In genomic region chr15:97943356-97943755, GRCm38 (mm10) we compare ENCODE assay signal across 31 mouse cellular contexts. TPM values are rescaled to one million over a fixed set of nuclear protein-coding genes. Genes with fewer than 3 reads are reported as not detected.
A peak's percentile ranks its signal among the peaks of the same experiment; 100 is the strongest.
DNase-seq lines count a peak whose midpoint lies in the region; ATAC-seq lines count a peak whose summit lies in the region.
"Had no signal": no experiment of that assay in that cellular context is flagged by ENCODE, and none has a peak within 500 bp of the region (broad histone marks: within the 10 kb centered on the region; RNA-seq: fewer than 3 reads in every experiment).

No protein-coding gene starts in this region.

- ATAC-seq in intestine, embryonic 15.5 days: peak; percentile 80
- ATAC-seq in kidney, embryonic 15.5 days (replicated peaks; ENCODE audit: low FRiP score): peak; percentile 40; the same call in 1 of the 2 replicates
- ATAC-seq in frontal cortex, adult (ENCODE audit: low TSS enrichment): no peak
- ATAC-seq: inflammation-experienced regulatory T-cells, adult 6 months; liver, embryonic 12.5 days; midbrain, embryonic 13.5 days had no signal

- WGBS in intestine, embryonic 15.5 days: 78% methylated on average over 8 of the region's 8 CpGs
- 67% methylated on average over 8 of the region's 8 CpGs for WGBS in kidney, embryonic 15.5 days
- 89% methylated on average over 8 of the region's 8 CpGs for WGBS in hindbrain, embryonic 10.5 days

- no peaks in the 10 kb centered on the region for H3K27me3 ChIP-seq in intestine, embryonic 15.5 days (replicated peaks)
- no peaks in the 10 kb centered on the region for H3K27me3 ChIP-seq in kidney, embryonic 15.5 days
- no peaks in the 10 kb centered on the region for H3K27me3 ChIP-seq in hindbrain, embryonic 10.5 days (ENCODE audit: insufficient read depth, poor library complexity, severe bottlenecking)
- H3K27me3 ChIP-seq: embryonic facial prominence, embryonic 12.5 days; forebrain, embryonic 12.5 days; hindbrain, embryonic 12.5 days; limb, embryonic 13.5 days; midbrain, embryonic 13.5 days; neural tube, embryonic 12.5 days; stomach, embryonic 15.5 days had no signal

- peak; percentile 93 for DNase-seq in kidney, adult 11 months
- DNase-seq in kidney, postnatal 36 days: peak; percentile 87 to 91
- no peak for DNase-seq in hindbrain, embryonic 10.5 days (ENCODE audit: low spot score)
- no peak for DNase-seq in lung, postnatal 14 days
- DNase-seq: adrenal gland, adult 2 months; B cell, adult 2 months; cerebellum, adult 11-12 months; cerebellum, postnatal 14 days; gastrocnemius, adult 2 months; heart, postnatal 14 days; layer of hippocampus, postnatal 36 days; lung, adult 18-20 months; lung, postnatal 36 days; right cerebral cortex, postnatal 14 days; thymus, adult 2 months; thymus, postnatal 4 days had no signal

- no peak overlapping the region for H3K27ac ChIP-seq in intestine, embryonic 15.5 days
- peak overlapping the region; percentile 68 for H3K27ac ChIP-seq in kidney, embryonic 15.5 days
- no peak overlapping the region for H3K27ac ChIP-seq in hindbrain, embryonic 10.5 days
- H3K27ac ChIP-seq: embryonic facial prominence, embryonic 12.5 days; forebrain, embryonic 12.5 days; gastrocnemius, adult 2 months; heart, embryonic 13.5 days; hindbrain, embryonic 12.5 days; limb, embryonic 13.5 days; liver, embryonic 12.5 days; midbrain, embryonic 13.5 days; neural tube, embryonic 12.5 days; stomach, embryonic 15.5 days had no signal

- H3K9me3 ChIP-seq in intestine, embryonic 15.5 days: no peaks in the 10 kb centered on the region
- no peaks in the 10 kb centered on the region for H3K9me3 ChIP-seq in kidney, embryonic 15.5 days (replicated peaks)
- H3K9me3 ChIP-seq in hindbrain, embryonic 10.5 days: no peaks in the 10 kb centered on the region
- H3K9me3 ChIP-seq: embryonic facial prominence, embryonic 12.5 days; forebrain, embryonic 12.5 days; G1E; heart, embryonic 13.5 days; hindbrain, embryonic 12.5 days; limb, embryonic 13.5 days; liver, embryonic 12.5 days; midbrain, embryonic 13.5 days; neural tube, embryonic 12.5 days; stomach, embryonic 15.5 days had no signal

- H3K4me3 ChIP-seq in intestine, embryonic 15.5 days (replicated peaks): no peak overlapping the region
- no peak overlapping the region for H3K4me3 ChIP-seq in kidney, embryonic 15.5 days (replicated peaks)
- no peak overlapping the region for H3K4me3 ChIP-seq in hindbrain, embryonic 10.5 days
- H3K4me3 ChIP-seq: embryonic facial prominence, embryonic 12.5 days; forebrain, embryonic 12.5 days; gastrocnemius, adult 2 months; heart, embryonic 13.5 days; hindbrain, embryonic 12.5 days; limb, embryonic 13.5 days; liver, embryonic 12.5 days; megakaryocyte, embryonic 14.5 days; midbrain, embryonic 13.5 days; neural tube, embryonic 12.5 days; stomach, embryonic 15.5 days had no signal

- no peaks in the 10 kb centered on the region for H3K36me3 ChIP-seq in intestine, embryonic 15.5 days
- H3K36me3 ChIP-seq in kidney, embryonic 15.5 days: no peaks in the 10 kb centered on the region
- no peaks in the 10 kb centered on the region for H3K36me3 ChIP-seq in hindbrain, embryonic 10.5 days
- H3K36me3 ChIP-seq: embryonic facial prominence, embryonic 12.5 days; forebrain, embryonic 12.5 days; G1E; heart, embryonic 13.5 days; hindbrain, embryonic 12.5 days; limb, embryonic 13.5 days; liver, embryonic 12.5 days; midbrain, embryonic 13.5 days; neural tube, embryonic 12.5 days; stomach, embryonic 15.5 days had no signal

- peaks cover 11% of the 10 kb centered on the region for H3K4me1 ChIP-seq in intestine, embryonic 15.5 days (replicated peaks)
- peaks cover 31% of the 10 kb centered on the region for H3K4me1 ChIP-seq in kidney, embryonic 15.5 days
- H3K4me1 ChIP-seq in hindbrain, embryonic 10.5 days (replicated peaks): peaks cover 13% of the 10 kb centered on the region
- H3K4me1 ChIP-seq: embryonic facial prominence, embryonic 12.5 days; forebrain, embryonic 12.5 days; hindbrain, embryonic 12.5 days; limb, embryonic 13.5 days; liver, embryonic 12.5 days; megakaryocyte, embryonic 14.5 days; midbrain, embryonic 13.5 days; neural tube, embryonic 12.5 days; stomach, embryonic 15.5 days had no signal

- no peak overlapping the region for H3K4me2 ChIP-seq in intestine, embryonic 15.5 days (replicated peaks)
- H3K4me2 ChIP-seq in kidney, embryonic 15.5 days: no peak overlapping the region
- H3K4me2 ChIP-seq: embryonic facial prominence, embryonic 12.5 days; forebrain, embryonic 12.5 days; heart, embryonic 13.5 days; hindbrain, embryonic 12.5 days; limb, embryonic 13.5 days; liver, embryonic 12.5 days; midbrain, embryonic 13.5 days; neural tube, embryonic 12.5 days; stomach, embryonic 15.5 days had no signal

- no peak overlapping the region for H3K9ac ChIP-seq in intestine, embryonic 15.5 days
- H3K9ac ChIP-seq in kidney, embryonic 15.5 days: no peak overlapping the region
- H3K9ac ChIP-seq: embryonic facial prominence, embryonic 12.5 days; forebrain, embryonic 12.5 days; heart, embryonic 13.5 days; hindbrain, embryonic 12.5 days; limb, embryonic 13.5 days; liver, embryonic 12.5 days; midbrain, embryonic 13.5 days; neural tube, embryonic 12.5 days; stomach, embryonic 15.5 days had no signal

RNA-seq across cellular contexts. Expression of gene Tmem106c, which starts 20.6 kb away (rescaled TPM):
- polyA plus RNA-seq in intestine, embryonic 15.5 days (2015; fragmentation: Nextera tagmentation; extraction: Ambion mirVana): 39.3 and 44.4 TPM in 2 replicates
- polyA plus RNA-seq in kidney, embryonic 15.5 days (2015; fragmentation: Nextera tagmentation; extraction: Ambion mirVana): 46.5 and 51.7 TPM in 2 replicates
- polyA plus RNA-seq in hindbrain, embryonic 10.5 days (2016; fragmentation: Nextera tagmentation; extraction: Ambion mirVana): 58.9 and 64.5 TPM in 2 replicates

RNA-seq across cellular contexts. Expression of gene Vdr, which starts 32.9 kb away (rescaled TPM):
- 1.5 and 2.2 TPM in 2 replicates for polyA plus RNA-seq in intestine, embryonic 15.5 days (2015; fragmentation: Nextera tagmentation; extraction: Ambion mirVana)
- 6.5 and 7.2 TPM in 2 replicates for polyA plus RNA-seq in kidney, embryonic 15.5 days (2015; fragmentation: Nextera tagmentation; extraction: Ambion mirVana)
- 0.51 and 1.0 TPM in 2 replicates for polyA plus RNA-seq in hindbrain, embryonic 10.5 days (2016; fragmentation: Nextera tagmentation; extraction: Ambion mirVana)
- polyA plus RNA-seq: midbrain, embryonic 13.5 days had no signal

Comparison
In these comparisons a context has a peak if more than half of its experiments do, and no peak if none do; other contexts are left out.
1. DNase-seq: peak in kidney, adult 11 months (single experiment) and kidney, postnatal 36 days (2 of 2); none in hindbrain, embryonic 10.5 days (single experiment) and lung, postnatal 14 days (single experiment).